Mouse (Mus musculus) heart, postnatal 10 days (tissue): ENCODE results near the gene Stk39. TPM values are rescaled to one million over a fixed set of nuclear protein-coding genes. Genes with fewer than 3 reads are reported as not detected.
A peak's percentile ranks its signal among the peaks of the same experiment; 100 is the strongest.

ENCODE experiments used
- DNase-seq, 2 experiments: peaks; one replicate each; pipeline ENCODE4 v3.0.0; 2021
- intact Hi-C: fragments of 180-260 bp; cut with DNase I; formaldehyde crosslinking; loops from one replicate; pipeline ENCODE4 v1.15.1; 2025
- total RNA-seq, 2 experiments: library from RNA; stranded (reverse); gene quantifications; 2 replicates each; pipeline ENCODE4 v1.2.3; 2021

Stk39 gene
- total RNA-seq, 2 experiments from 2014 or later: 111 to 145 TPM

GRCm38 (mm10) chr2:68364181-68364900 is 107.7 kb downstream of the Stk39 start:
- intact Hi-C loops: loop anchor here (2.0 to 10.0 kb wide), 4 partner anchors 108 to 740 kb away; partner anchors contain the start of gene Stk39
- peak; percentile 66 to 69 for DNase-seq

GRCm38 (mm10) chr2:68363159-68363558 is 108.9 kb downstream of the Stk39 start:
- DNase-seq: no peak
- intact Hi-C loops: loop anchor here (5.0 to 10.0 kb wide), 3 partner anchors 202 to 742 kb away; no protein-coding TSS in a partner anchor

GRCm38 (mm10) chr2:68361701-68362100 is 110.4 kb downstream of the Stk39 start:
- intact Hi-C loops: loop anchor here (5.0 to 10.0 kb wide), 3 partner anchors 203 to 743 kb away; no protein-coding TSS in a partner anchor
- DNase-seq: no peak

- intact Hi-C loops: loop anchor here (5.0 to 10.0 kb wide), 3 partner anchors 786 to 1388 kb away; partner anchors contain the start of gene B3galt1
- DNase-seq: peak; percentile 65 to 80
Observed at GRCm38 (mm10) chr2:68350621-68351020, 121.4 kb downstream of the Stk39 start.

- intact Hi-C loops: loop anchor here (5.0 to 10.0 kb wide), 5 partner anchors 127 to 1387 kb away; partner anchors contain the start of gene B3galt1
- DNase-seq: peak; percentile 79 to 89
Observed at GRCm38 (mm10) chr2:68349593-68350383, 122.3 kb downstream of the Stk39 start.

GRCm38 (mm10) chr2:68348966-68349365 is 123.1 kb downstream of the Stk39 start:
- intact Hi-C loops: loop anchor here (5.0 kb wide), 2 partner anchors 127 to 232 kb away; no protein-coding TSS in a partner anchor
- no peak for DNase-seq

GRCm38 (mm10) chr2:68346606-68347237 is 125.3 kb downstream of the Stk39 start:
- peak; percentile 20 to 27 for DNase-seq
- intact Hi-C loops: loop anchor here (5.0 kb wide), 2 partner anchors 124 to 229 kb away; no protein-coding TSS in a partner anchor

- intact Hi-C loops: loop anchor here (5.0 kb wide), 2 partner anchors 123 to 228 kb away; no protein-coding TSS in a partner anchor
- no peak for DNase-seq
Observed at GRCm38 (mm10) chr2:68345269-68345668, 126.8 kb downstream of the Stk39 start.

GRCm38 (mm10) chr2:68343751-68344150 is 128.3 kb downstream of the Stk39 start:
- no peak for DNase-seq
- intact Hi-C loops: no loop called here

- intact Hi-C loops: no loop called here
- DNase-seq: no peak
Observed at GRCm38 (mm10) chr2:68342122-68342646, 129.9 kb downstream of the Stk39 start.

GRCm38 (mm10) chr2:68336913-68337312 is 135.2 kb downstream of the Stk39 start:
- no peak for DNase-seq
- intact Hi-C loops: no loop called here

- no peak for DNase-seq
- intact Hi-C loops: no loop called here
Observed at GRCm38 (mm10) chr2:68334945-68335344, 137.1 kb downstream of the Stk39 start.

GRCm38 (mm10) chr2:68325306-68325705 is 146.8 kb downstream of the Stk39 start:
- intact Hi-C loops: no loop called here
- DNase-seq: no peak

GRCm38 (mm10) chr2:68321230-68321629 is 150.8 kb downstream of the Stk39 start:
- intact Hi-C loops: no loop called here
- DNase-seq: no peak

- intact Hi-C loops: no loop called here
- peak; percentile 14 to 32 for DNase-seq
Observed at GRCm38 (mm10) chr2:68320670-68321069, 151.4 kb downstream of the Stk39 start.

GRCm38 (mm10) chr2:68318452-68318851 is 153.6 kb downstream of the Stk39 start:
- intact Hi-C loops: no loop called here
- DNase-seq: no peak

- intact Hi-C loops: no loop called here
- DNase-seq: no peak
Observed at GRCm38 (mm10) chr2:68317895-68318294, 154.2 kb downstream of the Stk39 start.

GRCm38 (mm10) chr2:68317452-68317851 is 154.6 kb downstream of the Stk39 start:
- intact Hi-C loops: no loop called here
- peak; percentile 46 to 64 for DNase-seq

- intact Hi-C loops: no loop called here
- peak; percentile 36 to 44 for DNase-seq
Observed at GRCm38 (mm10) chr2:68315258-68315657, 156.8 kb downstream of the Stk39 start.

GRCm38 (mm10) chr2:68310121-68310520 is 161.9 kb downstream of the Stk39 start:
- peak; percentile 23 to 51 for DNase-seq
- intact Hi-C loops: no loop called here
